In genomic region chr4:62560963-62561629, GRCm38 (mm10) we compare ENCODE assay signal across 8 mouse cellular contexts. TPM values are rescaled to one million over a fixed set of nuclear protein-coding genes. Genes with fewer than 3 reads are reported as not detected.
DNase-seq lines count a peak whose midpoint lies in the region; ATAC-seq lines count a peak whose summit lies in the region.

No protein-coding gene starts in this region.

- no peak overlapping the region for H3K4me3 ChIP-seq in forebrain, embryonic 13.5 days
- no peak overlapping the region for H3K4me3 ChIP-seq in hindbrain, embryonic 13.5 days

- peaks cover 7% of the 10 kb centered on the region for H3K4me1 ChIP-seq in forebrain, embryonic 13.5 days
- peaks cover 3% of the 10 kb centered on the region for H3K4me1 ChIP-seq in hindbrain, embryonic 13.5 days (replicated peaks)

- no peaks in the 10 kb centered on the region for H3K36me3 ChIP-seq in forebrain, embryonic 13.5 days (ENCODE audit: poor library complexity, severe bottlenecking)
- H3K36me3 ChIP-seq in hindbrain, embryonic 13.5 days: no peaks in the 10 kb centered on the region

- 0 out of 2 replicates have a peak overlapping the region, but pooled peaks have one; percentile 18 for H3K9ac ChIP-seq in forebrain, embryonic 13.5 days
- H3K9ac ChIP-seq in hindbrain, embryonic 13.5 days: peak overlapping the region; percentile 51; the same call in 1 of the 2 replicates

- H3K4me2 ChIP-seq in forebrain, embryonic 13.5 days: no peak overlapping the region
- no peak overlapping the region for H3K4me2 ChIP-seq in hindbrain, embryonic 13.5 days

- H3K27ac ChIP-seq in forebrain, embryonic 13.5 days: no peak overlapping the region
- H3K27ac ChIP-seq in hindbrain, embryonic 13.5 days: no peak overlapping the region

- WGBS in forebrain, embryonic 13.5 days: 22% methylated on average over 4 of the region's 4 CpGs
- 23% methylated on average over 4 of the region's 4 CpGs for WGBS in hindbrain, embryonic 13.5 days

- H3K9me3 ChIP-seq in forebrain, embryonic 13.5 days (replicated peaks): no peaks in the 10 kb centered on the region
- no peaks in the 10 kb centered on the region for H3K9me3 ChIP-seq in hindbrain, embryonic 13.5 days

- H3K27me3 ChIP-seq in forebrain, embryonic 13.5 days: 0 out of 2 replicates have a peak, but pooled peaks cover 2% of the 10 kb centered on the region
- H3K27me3 ChIP-seq in hindbrain, embryonic 13.5 days: no peaks in the 10 kb centered on the region

- DNase-seq in Muller cell, postnatal 12 days (ENCODE audit: inconsistent ontology term): peak; percentile 54
- DNase-seq in c-Kit-positive CD71-positive TER-119-negative erythroid progenitor cells, embryonic 14.5 days (ENCODE audit: low read depth): peak; percentile 64
- peak; percentile 69 to 83 for DNase-seq in layer of hippocampus, postnatal 14 days (ENCODE audit: low spot score in 2 of 2)
- peak; percentile 83 to 87 for DNase-seq in right cerebral cortex, adult 2 months (ENCODE audit: low spot score in 2 of 2)
- DNase-seq in yolk sac, embryonic 10.5 days (ENCODE audit: low spot score): peak; percentile 69

- peak; percentile 84 for ATAC-seq in forebrain, embryonic 13.5 days
- ATAC-seq in hindbrain, embryonic 13.5 days (ENCODE audit: low FRiP score): peak; percentile 83
- ATAC-seq in megakaryocyte progenitor cell, adult 5-6 weeks (replicated peaks; ENCODE audit: poor library complexity): peak; percentile 95

RNA-seq across cellular contexts. Expression of gene Rgs3, which starts 1.4 kb away (rescaled TPM):
- 49.0 and 56.6 TPM in 2 replicates for polyA plus RNA-seq in forebrain, embryonic 13.5 days (2015; fragmentation: Nextera tagmentation; extraction: Ambion mirVana)
- polyA plus RNA-seq in hindbrain, embryonic 13.5 days (2015; fragmentation: Nextera tagmentation; extraction: Ambion mirVana): 65.3 and 71.0 TPM in 2 replicates
- total RNA-seq in layer of hippocampus, postnatal 14 days (2021): 10 to 100 TPM; 24.4 to 26.5 TPM
- 4.2 and 5.2 TPM in 2 replicates for total RNA-seq in megakaryocyte progenitor cell, adult 5-6 weeks (2015)
- total RNA-seq in megakaryocyte progenitor cell, adult 5-6 weeks (2017): 9.7 and 10.8 TPM in 2 replicates

RNA-seq across cellular contexts. Expression of gene 4933430I17Rik, which starts 35.9 kb away (rescaled TPM):
- polyA plus RNA-seq in forebrain, embryonic 13.5 days (2015; fragmentation: Nextera tagmentation; extraction: Ambion mirVana): 0.80 and 1.1 TPM in 2 replicates
- 0.55 and 0.82 TPM in 2 replicates for polyA plus RNA-seq in hindbrain, embryonic 13.5 days (2015; fragmentation: Nextera tagmentation; extraction: Ambion mirVana)
- under 1 TPM; 0.30 to 0.57 TPM for total RNA-seq in layer of hippocampus, postnatal 14 days (2021)
- 0.27 TPM in 1 of 2 replicates, not detected in the other for total RNA-seq in megakaryocyte progenitor cell, adult 5-6 weeks (2015)
- 0.08 and 1.4 TPM in 2 replicates for total RNA-seq in megakaryocyte progenitor cell, adult 5-6 weeks (2017)

RNA-seq across cellular contexts. Expression of gene Pole3, which starts 36.2 kb away (rescaled TPM):
- polyA plus RNA-seq in forebrain, embryonic 13.5 days (2015; fragmentation: Nextera tagmentation; extraction: Ambion mirVana): 112 and 113 TPM in 2 replicates
- 68.2 and 70.3 TPM in 2 replicates for polyA plus RNA-seq in hindbrain, embryonic 13.5 days (2015; fragmentation: Nextera tagmentation; extraction: Ambion mirVana)
- 10 to 100 TPM; 23.8 to 26.3 TPM for total RNA-seq in layer of hippocampus, postnatal 14 days (2021)
- 56.8 and 60.9 TPM in 2 replicates for total RNA-seq in megakaryocyte progenitor cell, adult 5-6 weeks (2015)
- total RNA-seq in megakaryocyte progenitor cell, adult 5-6 weeks (2017): 80.7 TPM in 2 replicates

RNA-seq across cellular contexts. Expression of gene Alad, which starts 41.4 kb away (rescaled TPM):
- 65.4 and 69.8 TPM in 2 replicates for polyA plus RNA-seq in forebrain, embryonic 13.5 days (2015; fragmentation: Nextera tagmentation; extraction: Ambion mirVana)
- 64.2 and 66.1 TPM in 2 replicates for polyA plus RNA-seq in hindbrain, embryonic 13.5 days (2015; fragmentation: Nextera tagmentation; extraction: Ambion mirVana)
- 10 to 100 TPM; 21.7 to 27.6 TPM for total RNA-seq in layer of hippocampus, postnatal 14 days (2021)
- 33.6 and 50.9 TPM in 2 replicates for total RNA-seq in megakaryocyte progenitor cell, adult 5-6 weeks (2015)
- 24.1 and 25.0 TPM in 2 replicates for total RNA-seq in megakaryocyte progenitor cell, adult 5-6 weeks (2017)

RNA-seq across cellular contexts. Expression of gene Hdhd3, which starts 57.8 kb away (rescaled TPM):
- polyA plus RNA-seq in forebrain, embryonic 13.5 days (2015; fragmentation: Nextera tagmentation; extraction: Ambion mirVana): 10.5 and 11.2 TPM in 2 replicates
- 13.3 and 15.5 TPM in 2 replicates for polyA plus RNA-seq in hindbrain, embryonic 13.5 days (2015; fragmentation: Nextera tagmentation; extraction: Ambion mirVana)
- total RNA-seq in layer of hippocampus, postnatal 14 days (2021): 10 to 100 TPM; 10.0 to 10.9 TPM
- total RNA-seq in megakaryocyte progenitor cell, adult 5-6 weeks (2015): 1.1 and 3.3 TPM in 2 replicates
- 0.92 and 2.5 TPM in 2 replicates for total RNA-seq in megakaryocyte progenitor cell, adult 5-6 weeks (2017)
